Mouse (Mus musculus): ENCODE results near the gene Trim9. TPM values are rescaled to one million over a fixed set of nuclear protein-coding genes. Genes with fewer than 3 reads are reported as not detected.

Gene Trim9
- polyA plus RNA-seq, 1 experiment from 2014 or later = 1.0 TPM

DNA sequence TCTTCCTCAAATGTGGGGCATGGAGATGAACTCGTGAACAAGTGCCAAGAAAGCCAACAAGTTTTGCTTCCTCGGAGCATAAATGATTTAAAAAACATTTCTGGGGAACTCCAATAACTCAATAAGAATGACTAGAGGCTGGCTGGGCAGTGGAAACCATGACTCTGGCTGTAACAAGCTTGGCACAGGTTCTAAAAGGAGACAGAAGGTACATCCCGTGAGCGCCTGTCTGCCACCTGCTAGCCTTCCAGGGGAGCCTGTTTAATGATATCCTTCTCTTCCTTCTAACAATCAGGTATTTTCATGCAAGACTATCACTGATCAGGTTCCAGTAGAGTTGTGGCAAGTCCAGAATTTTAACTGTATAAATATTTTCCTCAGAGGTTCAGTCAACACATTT, 134.9 kb downstream of the Trim9 start:
- H3K9me3 ChIP-seq (ENCODE audit: control insufficient read depth, low read length) = no peaks in the 10 kb centered on the region
- no peaks in the 10 kb centered on the region for H3K27me3 ChIP-seq (replicated peaks; ENCODE audit: control insufficient read depth, insufficient read depth, low read length)
- no peak for ATAC-seq
- H3K4me2 ChIP-seq (ENCODE audit: low read depth, low read length) = no peak overlapping the region
- no peak overlapping the region for H3K27ac ChIP-seq (ENCODE audit: low read length)
- no peak overlapping the region for H3K4me3 ChIP-seq (ENCODE audit: low read length)
- whole genome bisulfite sequencing = 80% methylated on average over 4 of the region's 4 CpGs
- no peaks in the 10 kb centered on the region for H3K4me1 ChIP-seq (ENCODE audit: control insufficient read depth, insufficient read depth, low read length)
- H3K36me3 ChIP-seq (ENCODE audit: control insufficient read depth, insufficient read depth, low read length) = no peaks in the 10 kb centered on the region
- H3K9ac ChIP-seq (ENCODE audit: low read depth, low read length) = no peak overlapping the region

DNA sequence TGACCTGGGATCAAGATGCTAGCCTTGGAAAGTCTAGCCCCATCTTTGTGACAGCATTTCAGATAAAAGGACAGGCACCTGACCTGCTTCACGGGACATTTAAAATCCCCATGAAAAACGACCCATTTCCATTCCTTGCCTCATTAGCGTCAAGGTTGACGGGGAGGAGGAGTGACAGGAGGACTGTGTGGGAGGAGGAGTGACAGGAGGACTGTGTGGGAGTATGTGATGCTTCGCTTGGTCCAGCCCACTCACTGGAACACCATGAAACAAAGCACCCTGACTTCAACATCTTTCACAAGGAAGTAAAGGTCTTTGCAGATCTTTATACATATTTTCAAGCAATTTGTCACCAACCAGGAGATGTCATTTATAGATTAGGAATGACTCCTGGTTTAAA, 139.2 kb downstream of the Trim9 start:
- Histone ChIP-seq H3K27me3 (replicated peaks; ENCODE audit: control insufficient read depth, insufficient read depth, low read length) (no peaks in the 10 kb centered on the region), H3K36me3 (ENCODE audit: control insufficient read depth, insufficient read depth, low read length) (no peaks in the 10 kb centered on the region), H3K27ac (ENCODE audit: low read length) (no peak overlapping the region), H3K9me3 (ENCODE audit: control insufficient read depth, low read length) (no peaks in the 10 kb centered on the region), H3K9ac (ENCODE audit: low read depth, low read length) (no peak overlapping the region), H3K4me2 (ENCODE audit: low read depth, low read length) (no peak overlapping the region), H3K4me1 (ENCODE audit: control insufficient read depth, insufficient read depth, low read length) (no peaks in the 10 kb centered on the region), H3K4me3 (ENCODE audit: low read length) (no peak overlapping the region)
- 75% methylated on average over 5 of the region's 5 CpGs for WGBS
- no peak for ATAC-seq

DNA sequence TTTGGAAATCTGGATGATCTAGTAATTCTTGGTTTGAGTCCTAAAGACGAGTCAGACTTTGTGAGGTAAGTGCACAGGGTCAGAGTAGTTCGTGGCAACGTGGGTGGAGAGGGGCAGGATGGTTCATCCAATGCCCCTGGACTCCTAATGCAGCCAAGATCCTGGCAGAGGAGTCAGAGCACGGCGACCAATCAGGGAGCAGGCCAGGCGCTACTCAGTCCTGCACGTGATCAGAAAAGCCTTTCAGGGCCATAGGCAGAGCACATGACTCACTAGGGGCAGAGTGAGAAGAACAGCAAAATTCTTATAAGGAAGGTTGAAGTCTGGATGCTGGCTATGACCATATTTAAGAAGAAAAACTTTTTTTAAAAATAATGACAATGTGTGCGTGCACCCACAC, 143.0 kb downstream of the Trim9 start:
- 82% methylated on average over 8 of the region's 8 CpGs for WGBS

DNA sequence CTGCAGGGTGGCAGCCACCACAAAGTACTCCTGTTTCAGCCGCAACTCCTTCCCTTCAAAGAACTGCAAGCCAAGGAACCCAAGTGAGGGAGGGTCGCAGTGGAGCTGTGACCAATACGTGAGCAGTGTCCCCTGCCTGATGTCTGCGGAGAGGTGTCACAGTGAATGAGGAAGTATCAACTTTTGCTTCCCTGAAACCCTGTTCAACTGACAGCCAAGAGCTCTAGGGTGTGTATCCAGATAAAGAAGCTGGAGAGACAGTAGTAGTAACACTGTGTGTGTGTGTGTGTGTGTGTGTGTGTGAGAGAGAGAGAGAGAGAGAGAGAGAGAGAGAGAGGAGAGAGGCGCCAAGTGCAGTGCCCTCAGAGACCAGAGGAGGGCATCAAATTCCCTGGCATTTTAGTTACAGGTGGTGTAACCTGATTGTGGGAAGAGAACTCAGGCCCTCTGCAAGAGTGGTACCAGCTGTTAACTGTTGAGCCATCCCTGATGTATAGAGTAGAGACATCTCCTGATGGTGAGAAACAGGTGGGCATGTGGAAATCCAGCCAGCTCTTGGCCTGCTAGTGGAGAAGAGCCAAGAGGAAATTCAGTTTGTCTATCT, 145.4 kb downstream of the Trim9 start:
- Histone ChIP-seq H3K4me3 (ENCODE audit: low read length) (no peak overlapping the region), H3K9ac (ENCODE audit: low read depth, low read length) (no peak overlapping the region), H3K4me1 (ENCODE audit: control insufficient read depth, insufficient read depth, low read length) (no peaks in the 10 kb centered on the region), H3K27ac (ENCODE audit: low read length) (no peak overlapping the region), H3K4me2 (ENCODE audit: low read depth, low read length) (no peak overlapping the region), H3K36me3 (ENCODE audit: control insufficient read depth, insufficient read depth, low read length) (no peaks in the 10 kb centered on the region), H3K27me3 (replicated peaks; ENCODE audit: control insufficient read depth, insufficient read depth, low read length) (no peaks in the 10 kb centered on the region), H3K9me3 (ENCODE audit: control insufficient read depth, low read length) (no peaks in the 10 kb centered on the region)
- no peak for ATAC-seq
- WGBS = 76% methylated on average over 5 of the region's 5 CpGs

More for the DNA sequence above, 143.0 kb downstream of the Trim9 start:
- ATAC-seq = no peak
- Histone ChIP-seq H3K27me3 (replicated peaks; ENCODE audit: control insufficient read depth, insufficient read depth, low read length) (no peaks in the 10 kb centered on the region), H3K27ac (ENCODE audit: low read length) (no peak overlapping the region), H3K9me3 (ENCODE audit: control insufficient read depth, low read length) (no peaks in the 10 kb centered on the region), H3K4me1 (ENCODE audit: control insufficient read depth, insufficient read depth, low read length) (no peaks in the 10 kb centered on the region), H3K4me2 (ENCODE audit: low read depth, low read length) (no peak overlapping the region), H3K9ac (ENCODE audit: low read depth, low read length) (no peak overlapping the region), H3K36me3 (ENCODE audit: control insufficient read depth, insufficient read depth, low read length) (no peaks in the 10 kb centered on the region), H3K4me3 (ENCODE audit: low read length) (no peak overlapping the region)

DNA sequence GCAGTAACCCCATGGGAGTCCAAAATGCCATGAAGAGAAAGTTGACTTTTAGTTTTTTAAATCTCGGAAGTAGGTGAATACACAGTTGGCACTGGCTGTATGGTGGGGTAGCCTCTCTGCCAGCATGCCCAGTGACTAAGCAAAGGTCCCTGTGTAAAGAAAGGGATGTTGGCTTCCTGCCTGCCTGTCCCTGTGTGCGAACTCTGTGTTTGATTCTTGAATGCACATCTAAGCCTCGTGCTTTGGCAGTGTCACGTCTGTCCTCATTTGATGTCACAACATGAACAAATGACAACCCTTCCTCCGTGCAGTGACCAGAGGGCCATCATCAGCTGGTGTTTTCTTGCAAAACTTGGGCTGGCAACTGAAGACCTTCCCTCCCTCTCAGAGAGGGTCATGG, 151.1 kb downstream of the Trim9 start:
- 87% methylated on average over 5 of the region's 5 CpGs for WGBS
- no peak for ATAC-seq

DNA sequence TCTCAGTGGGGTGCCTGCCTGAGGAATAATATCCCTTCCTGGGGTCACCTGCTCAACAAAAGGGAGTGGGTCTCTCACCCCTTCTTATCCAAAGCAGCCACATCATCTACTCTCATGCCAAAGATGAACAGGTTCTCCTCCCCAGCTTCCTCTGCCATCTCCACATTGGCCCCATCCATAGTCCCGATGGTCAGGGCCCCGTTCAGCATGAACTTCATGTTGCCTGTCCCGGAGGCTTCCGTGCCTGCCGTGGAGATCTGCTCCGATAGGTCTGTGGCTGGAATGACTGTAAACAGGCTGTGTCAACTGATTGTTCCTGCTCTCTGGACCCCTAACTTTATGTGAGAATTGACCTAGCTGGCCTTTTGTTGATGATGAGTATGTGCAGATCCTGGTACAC, 152.0 kb downstream of the Trim9 start:
- H3K9ac ChIP-seq (ENCODE audit: low read depth, low read length) = no peak overlapping the region
- H3K4me3 ChIP-seq (ENCODE audit: low read length) = no peak overlapping the region
- 98% methylated on average over 6 of the region's 6 CpGs for WGBS
- no peak overlapping the region for H3K27ac ChIP-seq (ENCODE audit: low read length)
- H3K4me2 ChIP-seq (ENCODE audit: low read depth, low read length) = no peak overlapping the region
- H3K9me3 ChIP-seq (ENCODE audit: control insufficient read depth, low read length) = no peaks in the 10 kb centered on the region
- ATAC-seq = no peak
- H3K36me3 ChIP-seq (ENCODE audit: control insufficient read depth, insufficient read depth, low read length) = no peaks in the 10 kb centered on the region
- H3K4me1 ChIP-seq (ENCODE audit: control insufficient read depth, insufficient read depth, low read length) = no peaks in the 10 kb centered on the region
- no peaks in the 10 kb centered on the region for H3K27me3 ChIP-seq (replicated peaks; ENCODE audit: control insufficient read depth, insufficient read depth, low read length)

More for the DNA sequence above, 151.1 kb downstream of the Trim9 start:
- no peak overlapping the region for H3K4me2 ChIP-seq (ENCODE audit: low read depth, low read length)
- no peak overlapping the region for H3K4me3 ChIP-seq (ENCODE audit: low read length)
- H3K9ac ChIP-seq (ENCODE audit: low read depth, low read length) = no peak overlapping the region
- H3K27ac ChIP-seq (ENCODE audit: low read length) = no peak overlapping the region
- no peaks in the 10 kb centered on the region for H3K36me3 ChIP-seq (ENCODE audit: control insufficient read depth, insufficient read depth, low read length)
- H3K27me3 ChIP-seq (replicated peaks; ENCODE audit: control insufficient read depth, insufficient read depth, low read length) = no peaks in the 10 kb centered on the region
- no peaks in the 10 kb centered on the region for H3K4me1 ChIP-seq (ENCODE audit: control insufficient read depth, insufficient read depth, low read length)
- H3K9me3 ChIP-seq (ENCODE audit: control insufficient read depth, low read length) = no peaks in the 10 kb centered on the region

Other genes with a start within 250 kb of the Trim9 start
- 5.7 and 5.8 TPM in 2 replicates for gene Nin, start 233.9 kb downstream of the Trim9 start, polyA plus RNA-seq (2015; fragmentation: Nextera tagmentation; extraction: Ambion mirVana)
- gene Abhd12b, start 193.5 kb downstream of the Trim9 start, polyA plus RNA-seq (2015; fragmentation: Nextera tagmentation; extraction: Ambion mirVana) = 0.23 and 0.28 TPM in 2 replicates
- gene Pygl, start 116.1 kb downstream of the Trim9 start, polyA plus RNA-seq (2015; fragmentation: Nextera tagmentation; extraction: Ambion mirVana) = 24.3 and 27.6 TPM in 2 replicates
- gene Tmx1, start 105.5 kb upstream of the Trim9 start, polyA plus RNA-seq (2015; fragmentation: Nextera tagmentation; extraction: Ambion mirVana) = 97.1 and 102 TPM in 2 replicates